Mouse (Mus musculus) liver, postnatal 0 days (tissue): ENCODE data around the gene Fxyd3. TPM values are rescaled to one million over a fixed set of nuclear protein-coding genes. Genes with fewer than 3 reads are reported as not detected.

Experiments used
- ATAC-seq: fragments of 200-750 bp; cut with Nextera tagmentation; 2 replicates; pipeline ENCODE4 v1.8.0; 2017; ENCODE audit warnings: mild to moderate bottlenecking, moderate library complexity
- DNase-seq: peaks from one replicate; pipeline ENCODE4 v3.0.0-alpha.2; 2016
- H3K27ac ChIP-seq: fragments of 300-500 bp; sonication (generic); 2 replicates; pipeline ENCODE4 v1.5.1; 2014; ENCODE audit warnings: antibody characterized with exemption, moderate library complexity, mild to moderate bottlenecking, low read depth
- H3K27me3 ChIP-seq: fragments of 300-500 bp; sonication (generic); 2 replicates; pipeline ENCODE4 v1.6.1; 2014; ENCODE audit warnings: low read length, control low read depth, mixed read lengths; ENCODE audit not compliant: insufficient read depth
- H3K36me3 ChIP-seq: fragments of 300-500 bp; sonication (generic); replicated peaks from 2 replicates; pipeline ENCODE4 v1.6.1; 2014; ENCODE audit warnings: mild to moderate bottlenecking, control low read depth, low read length, moderate library complexity, mixed read lengths; ENCODE audit not compliant: insufficient read depth
- H3K4me1 ChIP-seq: fragments of 300-500 bp; sonication (generic); 2 replicates; pipeline ENCODE4 v1.6.1; 2014; ENCODE audit warnings: antibody characterized with exemption, mild to moderate bottlenecking, control low read depth; ENCODE audit not compliant: insufficient read depth
- H3K4me2 ChIP-seq: fragments of 300-500 bp; sonication (generic); 2 replicates; pipeline ENCODE4 v1.6.1; 2014; ENCODE audit warnings: low read depth, mild to moderate bottlenecking, low read length, moderate library complexity, mixed read lengths
- H3K4me3 ChIP-seq: fragments of 300-500 bp; sonication (generic); 2 replicates; pipeline ENCODE4 v1.5.1; 2014; ENCODE audit warnings: low read depth, low read length
- H3K9ac ChIP-seq: fragments of 300-500 bp; sonication (generic); replicated peaks from 2 replicates; pipeline ENCODE4 v1.6.1; 2014; ENCODE audit warnings: mild to moderate bottlenecking, moderate library complexity
- H3K9me3 ChIP-seq: fragments of 300-500 bp; sonication (generic); 2 replicates; pipeline ENCODE4 v1.6.1; 2016; ENCODE audit warnings: mild to moderate bottlenecking, control low read depth, low read length, mixed read lengths
- CTCF ChIP-seq: sonication (generic); IDR thresholded peaks from 2 replicates; pipeline ENCODE4 v1.5.1; 2016; ENCODE audit warnings: antibody characterized with exemption, low read depth
- EP300 ChIP-seq: IDR thresholded peaks from 2 replicates; pipeline ENCODE4 v1.6.1; 2016; ENCODE audit warnings: antibody characterized with exemption, low read depth, mild to moderate bottlenecking
- WGBS: fragments of 180-500 bp; shearing (Covaris S2); extraction: QIAGEN DNeasy Blood & Tissue Kit; methylation state at CpG from one replicate; pipeline ENCODE4 v1.1.7; 2014; ENCODE audit not compliant: insufficient replicate concordance; 5-methylcytosine and 5-hydroxymethylcytosine counted together
- polyA plus RNA-seq: library from polyadenylated mRNA; unstranded; fragments of >200 nt; fragmentation: Nextera tagmentation; extraction: Ambion mirVana; gene quantifications from 2 replicates; pipeline ENCODE4 v1.2.1, GENCODE M21; 2015

The Fxyd3 gene
- 3.4 TPM in 2 replicates for polyA plus RNA-seq

DNA sequence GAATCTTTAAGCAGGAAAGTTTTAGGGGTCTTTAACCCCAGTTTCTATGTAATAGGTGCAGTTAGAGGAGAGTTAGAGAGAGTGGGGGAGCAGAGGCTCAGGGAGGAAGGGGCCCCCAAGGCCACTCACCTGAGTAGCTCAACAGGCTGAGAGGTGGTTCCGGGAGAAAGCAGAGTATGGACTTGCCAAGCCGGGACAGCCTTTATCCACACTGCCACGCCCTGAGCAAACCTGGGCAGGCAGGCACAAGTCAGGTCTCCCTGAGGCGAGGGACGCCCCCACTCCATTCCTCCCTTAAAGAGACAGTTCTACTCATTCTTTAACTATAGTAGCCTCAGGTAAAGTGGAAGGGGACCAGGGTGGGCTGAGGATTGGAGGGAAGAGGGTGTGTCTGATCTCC is at the start of gene Fxyd3:
Fxyd3 (minus strand) TSS at position 213 of the 400 bp plus-strand sequence.
- TF ChIP-seq CTCF (no peak), EP300 (no peak)
- Histone ChIP-seq H3K27me3 (no peaks in the 10 kb centered on the region), H3K9me3 (no peaks in the 10 kb centered on the region), H3K9ac (no peak within 1 kb of the TSS), H3K4me3 (no peak within 1 kb of the TSS), H3K4me1 (no peaks in the 10 kb centered on the region), H3K36me3 (no peaks in the 10 kb centered on the region), H3K27ac (no peak within 1 kb of the TSS), H3K4me2 (no peak within 1 kb of the TSS)
- DNase-seq (no peak), ATAC-seq (no peak)
- 42% methylated on average over 5 of the region's 5 CpGs for WGBS

DNA sequence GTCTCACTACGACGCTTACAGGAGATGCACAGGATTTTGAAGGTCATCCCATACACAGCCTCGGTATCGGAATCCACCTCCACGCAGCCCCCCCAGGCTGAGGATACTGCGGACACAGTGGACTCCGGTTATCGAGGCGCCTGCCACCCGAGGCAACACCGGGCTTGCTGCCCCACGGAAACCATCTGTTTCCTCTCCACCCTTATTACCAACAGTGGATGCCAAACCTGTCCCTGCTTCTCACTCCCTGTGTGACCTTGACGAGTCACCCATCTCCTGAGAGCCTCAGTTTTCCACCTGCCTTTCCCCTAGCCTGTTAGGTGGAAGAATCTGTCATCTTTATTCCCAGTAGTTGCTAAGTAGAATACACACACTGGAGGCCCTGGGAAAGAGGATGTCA is 48.6 kb upstream of the Fxyd3 start:
- no peak overlapping the region for H3K9ac ChIP-seq
- DNase-seq (no peak), ATAC-seq (no peak)
- peaks cover 11% of the 10 kb centered on the region; the same call in 1 of the 2 replicates for H3K4me1 ChIP-seq
- TF ChIP-seq EP300 = no peak
- TF ChIP-seq CTCF = no peak
- 46% methylated on average over 13 of the region's 13 CpGs for WGBS
- peaks cover 9% of the 10 kb centered on the region for H3K36me3 ChIP-seq
- no peak overlapping the region for H3K4me3 ChIP-seq
- no peaks in the 10 kb centered on the region for H3K9me3 ChIP-seq
- peaks cover 30% of the 10 kb centered on the region for H3K27me3 ChIP-seq
- no peak overlapping the region for H3K27ac ChIP-seq
- H3K4me2 ChIP-seq = no peak overlapping the region

DNA sequence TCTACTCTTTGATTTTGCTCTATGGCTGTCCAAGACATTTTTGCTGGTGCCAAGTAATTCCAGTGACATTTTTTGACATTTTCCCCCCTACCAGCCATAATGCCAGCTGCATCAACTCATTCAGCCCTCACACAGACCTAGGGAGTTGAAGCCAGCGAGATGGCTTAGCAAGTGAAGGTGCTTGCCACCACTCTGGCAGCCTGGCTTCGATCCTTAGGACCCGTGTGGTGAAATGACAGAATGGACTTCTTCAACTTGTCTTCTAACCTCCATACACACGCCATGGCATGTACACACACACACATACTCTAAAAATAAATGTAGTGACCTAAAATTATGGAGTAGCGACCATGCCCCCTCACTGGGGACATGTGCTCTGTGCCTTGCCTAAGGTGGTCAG is 47.9 kb upstream of the Fxyd3 start:
- no peak overlapping the region for H3K27ac ChIP-seq
- peaks cover 11% of the 10 kb centered on the region; the same call in 1 of the 2 replicates for H3K4me1 ChIP-seq
- no peak overlapping the region for H3K4me3 ChIP-seq
- TF ChIP-seq CTCF (no peak), EP300 (no peak)
- H3K4me2 ChIP-seq = no peak overlapping the region
- peaks cover 2% of the 10 kb centered on the region for H3K36me3 ChIP-seq
- ATAC-seq (no peak), DNase-seq (no peak)
- H3K27me3 ChIP-seq = peaks cover 30% of the 10 kb centered on the region
- H3K9me3 ChIP-seq = no peaks in the 10 kb centered on the region
- WGBS = 73% methylated on average over 5 of the region's 5 CpGs
- no peak overlapping the region for H3K9ac ChIP-seq

- no peak overlapping the region for H3K27ac ChIP-seq
- no peak overlapping the region for H3K4me2 ChIP-seq
- TF ChIP-seq EP300 = no peak
- TF ChIP-seq CTCF = no peak
- DNase-seq (no peak), ATAC-seq (no peak)
- no peak overlapping the region for H3K9ac ChIP-seq
- peaks cover 30% of the 10 kb centered on the region for H3K27me3 ChIP-seq
- H3K4me3 ChIP-seq = no peak overlapping the region
- H3K36me3 ChIP-seq = no peaks in the 10 kb centered on the region
- H3K9me3 ChIP-seq = no peaks in the 10 kb centered on the region
- peaks cover 11% of the 10 kb centered on the region; the same call in 1 of the 2 replicates for H3K4me1 ChIP-seq
- 74% methylated on average over 3 of the region's 3 CpGs for WGBS
Observed at GRCm38 (mm10) chr7:31123697-31124096, 47.2 kb upstream of the Fxyd3 start.

DNA sequence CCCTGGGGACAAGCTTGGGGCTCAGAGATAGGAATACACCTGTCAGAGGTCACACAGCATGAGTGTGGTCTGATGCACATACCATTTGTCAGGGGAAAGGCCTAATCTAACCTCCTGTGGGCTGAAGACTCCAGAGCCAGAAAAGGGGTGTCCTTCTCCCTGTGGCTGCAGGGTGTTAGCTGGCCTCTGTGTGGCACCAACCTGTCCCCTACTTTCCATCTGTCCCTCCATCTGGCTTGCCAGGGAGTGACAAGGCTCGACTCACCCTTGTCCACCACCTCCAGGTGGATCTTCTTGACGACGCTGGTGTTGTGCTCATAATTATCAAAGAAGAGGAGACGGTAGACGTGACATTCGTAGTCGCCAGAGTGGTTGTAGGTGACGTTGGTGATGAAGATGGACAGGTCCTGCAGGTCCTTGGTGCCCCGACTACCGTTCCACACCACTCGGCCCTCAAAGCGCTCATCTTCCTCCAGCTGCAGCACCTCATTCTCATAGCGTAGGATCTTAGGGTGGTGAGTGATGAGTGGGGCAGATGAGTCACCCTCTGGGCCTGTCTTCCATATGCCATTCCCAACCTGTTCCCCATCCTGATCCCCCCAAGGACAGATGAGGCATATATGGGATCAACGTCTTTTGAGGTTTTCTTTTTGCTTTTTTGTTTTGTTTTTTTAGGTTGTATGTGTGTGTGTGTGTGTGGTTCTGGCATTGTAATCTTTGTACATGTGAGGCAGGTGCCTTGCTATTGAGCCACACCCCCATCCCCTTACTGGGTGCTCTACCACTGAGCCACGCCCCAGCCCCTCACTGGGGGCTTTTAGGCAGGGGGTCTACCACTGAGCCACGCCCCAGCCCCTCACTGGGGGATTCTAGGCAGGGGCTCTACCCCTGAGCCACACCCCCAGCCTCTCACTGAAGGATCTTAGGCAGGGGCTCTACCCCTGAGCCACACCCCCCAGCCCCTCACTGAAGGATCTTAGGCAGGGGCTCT is 46.4 kb upstream of the Fxyd3 start:
- Histone ChIP-seq H3K4me1 (peaks cover 11% of the 10 kb centered on the region; the same call in 1 of the 2 replicates), H3K4me3 (no peak overlapping the region), H3K36me3 (no peaks in the 10 kb centered on the region), H3K27ac (no peak overlapping the region), H3K27me3 (peaks cover 30% of the 10 kb centered on the region), H3K9me3 (no peaks in the 10 kb centered on the region), H3K9ac (no peak overlapping the region), H3K4me2 (no peak overlapping the region)
- WGBS = 80% methylated on average over 16 of the region's 16 CpGs
- DNase-seq = no peak
- TF ChIP-seq EP300 = no peak
- no peak for TF ChIP-seq CTCF
- no peak for ATAC-seq

GRCm38 (mm10) chr7:31119556-31119955 is 43.1 kb upstream of the Fxyd3 start:
- no peak overlapping the region for H3K4me3 ChIP-seq
- no peak overlapping the region for H3K9ac ChIP-seq
- H3K4me1 ChIP-seq = peaks cover 7% of the 10 kb centered on the region
- no peaks in the 10 kb centered on the region for H3K9me3 ChIP-seq
- no peaks in the 10 kb centered on the region for H3K27me3 ChIP-seq
- 81% methylated on average over 5 of the region's 5 CpGs for WGBS
- TF ChIP-seq EP300 = no peak
- TF ChIP-seq CTCF = no peak
- H3K36me3 ChIP-seq = no peaks in the 10 kb centered on the region
- DNase-seq (no peak), ATAC-seq (no peak)
- no peak overlapping the region for H3K4me2 ChIP-seq
- H3K27ac ChIP-seq = no peak overlapping the region
